Mouse (Mus musculus): ENCODE data around the gene Gcn1l1.

The Gcn1l1 gene

GRCm38 (mm10) chr5:115591506-115591905 is 26.5 kb downstream of the Gcn1l1 start:
- DNase-seq (ENCODE audit: extremely low read depth, low read depth, low spot score): no peak

GRCm38 (mm10) chr5:115603561-115603960 is 38.5 kb downstream of the Gcn1l1 start:
- no peak for DNase-seq (ENCODE audit: extremely low read depth, low read depth, low spot score)

- DNase-seq (ENCODE audit: extremely low read depth, low read depth, low spot score): no peak
These were observed 46.5 kb downstream of the Gcn1l1 start for GRCm38 (mm10) chr5:115611566-115611965.

- no peak for DNase-seq (ENCODE audit: extremely low read depth, low read depth, low spot score)
These were observed 48.3 kb downstream of the Gcn1l1 start for GRCm38 (mm10) chr5:115613332-115613731.

- no peak for DNase-seq (ENCODE audit: extremely low read depth, low read depth, low spot score)
These were observed 49.9 kb downstream of the Gcn1l1 start for GRCm38 (mm10) chr5:115614948-115615347.

- no peak for DNase-seq (ENCODE audit: extremely low read depth, low read depth, low spot score)
These were observed 54.6 kb downstream of the Gcn1l1 start for GRCm38 (mm10) chr5:115619690-115620089.

GRCm38 (mm10) chr5:115622686-115623085 is 57.6 kb downstream of the Gcn1l1 start:
- no peak for DNase-seq (ENCODE audit: extremely low read depth, low read depth, low spot score)

- DNase-seq (ENCODE audit: extremely low read depth, low read depth, low spot score): no peak
These were observed 58.8 kb downstream of the Gcn1l1 start for GRCm38 (mm10) chr5:115623694-115624440.

- DNase-seq (ENCODE audit: extremely low read depth, low read depth, low spot score): no peak
These were observed 61.3 kb downstream of the Gcn1l1 start for GRCm38 (mm10) chr5:115626237-115626886.

GRCm38 (mm10) chr5:115628083-115628482 is 63.0 kb downstream of the Gcn1l1 start:
- DNase-seq (ENCODE audit: extremely low read depth, low read depth, low spot score): no peak

GRCm38 (mm10) chr5:115629672-115630071 is 64.6 kb downstream of the Gcn1l1 start:
- no peak for DNase-seq (ENCODE audit: extremely low read depth, low read depth, low spot score)

- no peak for DNase-seq (ENCODE audit: extremely low read depth, low read depth, low spot score)
These were observed 65.2 kb downstream of the Gcn1l1 start for GRCm38 (mm10) chr5:115630291-115630690.

- no peak for DNase-seq (ENCODE audit: extremely low read depth, low read depth, low spot score)
These were observed 66.7 kb downstream of the Gcn1l1 start, which contains the start of gene Rab35 for GRCm38 (mm10) chr5:115631505-115632357. Rab35 (plus strand) TSS chr5:115631908.

- DNase-seq (ENCODE audit: extremely low read depth, low read depth, low spot score): no peak
These were observed 67.3 kb downstream of the Gcn1l1 start for GRCm38 (mm10) chr5:115632358-115632714.

- no peak for DNase-seq (ENCODE audit: extremely low read depth, low read depth, low spot score)
These were observed 68.0 kb downstream of the Gcn1l1 start for GRCm38 (mm10) chr5:115633060-115633459.

- no peak for DNase-seq (ENCODE audit: extremely low read depth, low read depth, low spot score)
These were observed 69.0 kb downstream of the Gcn1l1 start for GRCm38 (mm10) chr5:115634046-115634445.

- DNase-seq (ENCODE audit: extremely low read depth, low read depth, low spot score): no peak
These were observed 70.5 kb downstream of the Gcn1l1 start for GRCm38 (mm10) chr5:115635536-115635935.

- DNase-seq (ENCODE audit: extremely low read depth, low read depth, low spot score): no peak
These were observed 79.1 kb downstream of the Gcn1l1 start for GRCm38 (mm10) chr5:115644192-115644591.

GRCm38 (mm10) chr5:115648876-115649275 is 83.8 kb downstream of the Gcn1l1 start:
- DNase-seq (ENCODE audit: extremely low read depth, low read depth, low spot score): no peak

GRCm38 (mm10) chr5:115649699-115650098 is 84.6 kb downstream of the Gcn1l1 start:
- no peak for DNase-seq (ENCODE audit: extremely low read depth, low read depth, low spot score)

- DNase-seq (ENCODE audit: extremely low read depth, low read depth, low spot score): no peak
These were observed 85.8 kb downstream of the Gcn1l1 start for GRCm38 (mm10) chr5:115650885-115651284.

GRCm38 (mm10) chr5:115651821-115652220 is 86.8 kb downstream of the Gcn1l1 start:
- DNase-seq (ENCODE audit: extremely low read depth, low read depth, low spot score): no peak

Data from fat pad, adult 2 months (tissue).